Mouse (Mus musculus): ENCODE data around the gene Ms4a8a. TPM values are rescaled to one million over a fixed set of nuclear protein-coding genes. Genes with fewer than 3 reads are reported as not detected.
"Not testable (repeated sequence)": the region's sequence is repeated elsewhere in the genome, so short reads cannot be mapped to it uniquely, and the experiment has no call there.

The Ms4a8a gene
- polyA plus RNA-seq (2014; fragmentation: Nextera tagmentation; extraction: Ambion mirVana): not detected in 2 replicates

GRCm38 (mm10) chr19:11080934-11081333 is at the start of gene Ms4a8a:
Ms4a8a (minus strand) TSS chr19:11081102.
- Histone ChIP-seq H3K27me3 (replicated peaks; ENCODE audit: control insufficient read depth, insufficient read depth, low read length) (no peaks in the 10 kb centered on the region), H3K27ac (ENCODE audit: low read depth, low read length) (no peak within 1 kb of the TSS), H3K9me3 (ENCODE audit: control insufficient read depth, low read length) (no peaks in the 10 kb centered on the region), H3K4me1 (replicated peaks; ENCODE audit: control insufficient read depth, insufficient read depth, low read length) (no peaks in the 10 kb centered on the region), H3K36me3 (ENCODE audit: control insufficient read depth, insufficient read depth, low read length) (no peaks in the 10 kb centered on the region), H3K4me2 (no peak within 1 kb of the TSS), H3K4me3 (ENCODE audit: low read depth, low read length) (no peak within 1 kb of the TSS), H3K9ac (ENCODE audit: low read depth, low read length) (no peak within 1 kb of the TSS)
- WGBS: 79% methylated on average over 4 of the region's 4 CpGs
- DNase-seq (ENCODE audit: low spot score) (no peak), ATAC-seq (replicated peaks; ENCODE audit: low FRiP score) (no peak)

GRCm38 (mm10) chr19:11129702-11130101 is 48.8 kb upstream of the Ms4a8a start:
- Histone ChIP-seq H3K9ac (ENCODE audit: low read depth, low read length) (no peak overlapping the region), H3K4me3 (ENCODE audit: low read depth, low read length) (no peak overlapping the region), H3K4me2 (no peak overlapping the region), H3K27ac (ENCODE audit: low read depth, low read length) (no peak overlapping the region), H3K9me3 (ENCODE audit: control insufficient read depth, low read length) (no peaks in the 10 kb centered on the region), H3K4me1 (replicated peaks; ENCODE audit: control insufficient read depth, insufficient read depth, low read length) (no peaks in the 10 kb centered on the region), H3K36me3 (ENCODE audit: control insufficient read depth, insufficient read depth, low read length) (no peaks in the 10 kb centered on the region), H3K27me3 (replicated peaks; ENCODE audit: control insufficient read depth, insufficient read depth, low read length) (no peaks in the 10 kb centered on the region)
- DNase-seq (ENCODE audit: low spot score): no peak
- no peak for ATAC-seq (replicated peaks; ENCODE audit: low FRiP score)
- WGBS: 83% methylated on average over 1 of the region's 1 CpGs

- peak; percentile 57 for DNase-seq (ENCODE audit: low spot score)
- not testable (repeated sequence) for H3K36me3 ChIP-seq (ENCODE audit: control insufficient read depth, insufficient read depth, low read length); H3K9me3 ChIP-seq (ENCODE audit: control insufficient read depth, low read length); H3K27ac ChIP-seq (ENCODE audit: low read depth, low read length); H3K27me3 ChIP-seq (replicated peaks; ENCODE audit: control insufficient read depth, insufficient read depth, low read length); H3K4me1 ChIP-seq (replicated peaks; ENCODE audit: control insufficient read depth, insufficient read depth, low read length); H3K9ac ChIP-seq (ENCODE audit: low read depth, low read length)
- ATAC-seq (replicated peaks; ENCODE audit: low FRiP score): peak; percentile 97
- WGBS: 4% methylated on average over 11 of the region's 38 CpGs
- peak overlapping the region; percentile 50 for H3K4me2 ChIP-seq
- peak overlapping the region; percentile 35 for H3K4me3 ChIP-seq (ENCODE audit: low read depth, low read length)
Measured at GRCm38 (mm10) chr19:11121016-11121420, 40.1 kb upstream of the Ms4a8a start.

GRCm38 (mm10) chr19:11119338-11119737 is 38.4 kb upstream of the Ms4a8a start:
- 50% methylated on average over 2 of the region's 2 CpGs for WGBS
- no peak for ATAC-seq (replicated peaks; ENCODE audit: low FRiP score)
- H3K4me3 ChIP-seq (ENCODE audit: low read depth, low read length): no peak overlapping the region
- no peaks in the 10 kb centered on the region for H3K9me3 ChIP-seq (ENCODE audit: control insufficient read depth, low read length)
- no peak overlapping the region for H3K9ac ChIP-seq (ENCODE audit: low read depth, low read length)
- no peaks in the 10 kb centered on the region for H3K4me1 ChIP-seq (replicated peaks; ENCODE audit: control insufficient read depth, insufficient read depth, low read length)
- no peaks in the 10 kb centered on the region for H3K27me3 ChIP-seq (replicated peaks; ENCODE audit: control insufficient read depth, insufficient read depth, low read length)
- no peaks in the 10 kb centered on the region for H3K36me3 ChIP-seq (ENCODE audit: control insufficient read depth, insufficient read depth, low read length)
- H3K4me2 ChIP-seq: no peak overlapping the region
- no peak for DNase-seq (ENCODE audit: low spot score)
- H3K27ac ChIP-seq (ENCODE audit: low read depth, low read length): no peak overlapping the region

GRCm38 (mm10) chr19:11107746-11108145 is 26.8 kb upstream of the Ms4a8a start:
- Histone ChIP-seq H3K4me3 (ENCODE audit: low read depth, low read length) (no peak overlapping the region), H3K27me3 (replicated peaks; ENCODE audit: control insufficient read depth, insufficient read depth, low read length) (no peaks in the 10 kb centered on the region), H3K27ac (ENCODE audit: low read depth, low read length) (no peak overlapping the region), H3K4me2 (no peak overlapping the region), H3K4me1 (replicated peaks; ENCODE audit: control insufficient read depth, insufficient read depth, low read length) (no peaks in the 10 kb centered on the region), H3K9me3 (ENCODE audit: control insufficient read depth, low read length) (no peaks in the 10 kb centered on the region), H3K36me3 (ENCODE audit: control insufficient read depth, insufficient read depth, low read length) (no peaks in the 10 kb centered on the region), H3K9ac (ENCODE audit: low read depth, low read length) (no peak overlapping the region)
- WGBS: 78% methylated on average over 3 of the region's 3 CpGs
- ATAC-seq (replicated peaks; ENCODE audit: low FRiP score) (no peak), DNase-seq (ENCODE audit: low spot score) (no peak)

- Histone ChIP-seq H3K27me3 (replicated peaks; ENCODE audit: control insufficient read depth, insufficient read depth, low read length) (no peaks in the 10 kb centered on the region), H3K9ac (ENCODE audit: low read depth, low read length) (no peak overlapping the region), H3K27ac (ENCODE audit: low read depth, low read length) (no peak overlapping the region), H3K4me3 (ENCODE audit: low read depth, low read length) (no peak overlapping the region), H3K9me3 (ENCODE audit: control insufficient read depth, low read length) (no peaks in the 10 kb centered on the region), H3K4me1 (replicated peaks; ENCODE audit: control insufficient read depth, insufficient read depth, low read length) (no peaks in the 10 kb centered on the region), H3K4me2 (no peak overlapping the region), H3K36me3 (ENCODE audit: control insufficient read depth, insufficient read depth, low read length) (no peaks in the 10 kb centered on the region)
- WGBS: 52% methylated on average over 1 of the region's 1 CpGs
- DNase-seq (ENCODE audit: low spot score) (no peak), ATAC-seq (replicated peaks; ENCODE audit: low FRiP score) (no peak)
Measured at GRCm38 (mm10) chr19:11101880-11102279, 21.0 kb upstream of the Ms4a8a start.

GRCm38 (mm10) chr19:11098401-11098800 is 17.5 kb upstream of the Ms4a8a start:
- no peak for DNase-seq (ENCODE audit: low spot score)
- no peak for ATAC-seq (replicated peaks; ENCODE audit: low FRiP score)
- Histone ChIP-seq H3K4me3 (ENCODE audit: low read depth, low read length) (no peak overlapping the region), H3K4me1 (replicated peaks; ENCODE audit: control insufficient read depth, insufficient read depth, low read length) (no peaks in the 10 kb centered on the region), H3K27ac (ENCODE audit: low read depth, low read length) (no peak overlapping the region), H3K36me3 (ENCODE audit: control insufficient read depth, insufficient read depth, low read length) (no peaks in the 10 kb centered on the region), H3K27me3 (replicated peaks; ENCODE audit: control insufficient read depth, insufficient read depth, low read length) (no peaks in the 10 kb centered on the region; the same call in 1 of the 2 replicates), H3K9ac (ENCODE audit: low read depth, low read length) (no peak overlapping the region), H3K4me2 (no peak overlapping the region), H3K9me3 (ENCODE audit: control insufficient read depth, low read length) (no peaks in the 10 kb centered on the region)
- 73% methylated on average over 3 of the region's 3 CpGs for WGBS

GRCm38 (mm10) chr19:11092131-11092530 is 11.2 kb upstream of the Ms4a8a start:
- H3K27ac ChIP-seq (ENCODE audit: low read depth, low read length); H3K27me3 ChIP-seq (replicated peaks; ENCODE audit: control insufficient read depth, insufficient read depth, low read length); H3K36me3 ChIP-seq (ENCODE audit: control insufficient read depth, insufficient read depth, low read length); H3K4me1 ChIP-seq (replicated peaks; ENCODE audit: control insufficient read depth, insufficient read depth, low read length); H3K9me3 ChIP-seq (ENCODE audit: control insufficient read depth, low read length); ATAC-seq (replicated peaks; ENCODE audit: low FRiP score); H3K9ac ChIP-seq (ENCODE audit: low read depth, low read length): not testable (repeated sequence)
- 3% methylated on average over 50 of the region's 50 CpGs for WGBS
- DNase-seq (ENCODE audit: low spot score): peak; percentile 32
- Histone ChIP-seq H3K4me3 (ENCODE audit: low read depth, low read length) (peak overlapping the region; percentile 36), H3K4me2 (peak overlapping the region; percentile 53)

- H3K9me3 ChIP-seq (ENCODE audit: control insufficient read depth, low read length): no peaks in the 10 kb centered on the region
Measured at GRCm38 (mm10) chr19:11070364-11070763, 10.5 kb downstream of the Ms4a8a start.

More at GRCm38 (mm10) chr19:11070364-11070763, 10.5 kb downstream of the Ms4a8a start:
- ATAC-seq (replicated peaks; ENCODE audit: low FRiP score): no peak
- no peak overlapping the region for H3K27ac ChIP-seq (ENCODE audit: low read depth, low read length)
- H3K4me3 ChIP-seq (ENCODE audit: low read depth, low read length): no peak overlapping the region
- DNase-seq (ENCODE audit: low spot score): no peak
- H3K4me1 ChIP-seq (replicated peaks; ENCODE audit: control insufficient read depth, insufficient read depth, low read length): no peaks in the 10 kb centered on the region
- 76% methylated on average over 3 of the region's 3 CpGs for WGBS
- H3K27me3 ChIP-seq (replicated peaks; ENCODE audit: control insufficient read depth, insufficient read depth, low read length): no peaks in the 10 kb centered on the region
- no peak overlapping the region for H3K4me2 ChIP-seq
- no peaks in the 10 kb centered on the region for H3K36me3 ChIP-seq (ENCODE audit: control insufficient read depth, insufficient read depth, low read length)
- H3K9ac ChIP-seq (ENCODE audit: low read depth, low read length): no peak overlapping the region
